Mouse (Mus musculus) heart, embryonic 14.5 days (tissue): ENCODE results near the gene Swap70. TPM values are rescaled to one million over a fixed set of nuclear protein-coding genes. Genes with fewer than 3 reads are reported as not detected.
A peak's percentile ranks its signal among the peaks of the same experiment; 100 is the strongest.

Experiments
- ATAC-seq: fragments of 200-750 bp; cut with Nextera tagmentation; 2 replicates; pipeline ENCODE4 v1.8.0; 2017; ENCODE audit warnings: low read depth, moderate TSS enrichment; ENCODE audit not compliant: insufficient number of reproducible peaks, insufficient read depth, low FRiP score
- H3K27ac ChIP-seq, 2 experiments: fragments of 200-500 bp in 1 of 2; fragments of 300-500 bp in 1 of 2; sonication (generic) in 1 of 2; replicated peaks in 1 of 2; 2 replicates each; pipeline ENCODE4 v1.5.1; 2012 to 2014; ENCODE audit warnings: low read depth in 2 of 2, low read length in 2 of 2, control low read depth in 1 of 2, mild to moderate bottlenecking in 1 of 2, mixed read lengths in 1 of 2; ENCODE audit not compliant: control insufficient read depth in 1 of 2, insufficient read depth in 1 of 2
- H3K27me3 ChIP-seq: fragments of 300-500 bp; sonication (generic); 2 replicates; pipeline ENCODE4 v1.6.1; 2014; ENCODE audit warnings: mild to moderate bottlenecking, low read length, control low read depth; ENCODE audit not compliant: control insufficient read depth, insufficient read depth
- H3K36me3 ChIP-seq: fragments of 300-500 bp; sonication (generic); 2 replicates; pipeline ENCODE4 v1.6.1; 2014; ENCODE audit warnings: mild to moderate bottlenecking, control low read depth, low read length, mixed read lengths; ENCODE audit not compliant: control insufficient read depth, insufficient read depth
- H3K4me1 ChIP-seq, 2 experiments: fragments of 200-500 bp in 1 of 2; fragments of 300-500 bp in 1 of 2; sonication (generic) in 1 of 2; 2 replicates each; pipeline ENCODE4 v1.6.1; 2012 to 2014; ENCODE audit warnings: low read length in 2 of 2, control low read depth in 1 of 2, mixed read lengths in 1 of 2; ENCODE audit not compliant: control insufficient read depth in 2 of 2, insufficient read depth in 2 of 2
- H3K4me2 ChIP-seq: fragments of 300-500 bp; sonication (generic); 2 replicates; pipeline ENCODE4 v1.6.1; 2014; ENCODE audit warnings: mild to moderate bottlenecking, low read length
- H3K4me3 ChIP-seq, 2 experiments: fragments of 200-500 bp in 1 of 2; fragments of 300-500 bp in 1 of 2; sonication (generic) in 1 of 2; 2 replicates each; pipeline ENCODE4 v1.5.1; 2012 to 2014; ENCODE audit warnings: low read length in 2 of 2, mild to moderate bottlenecking in 2 of 2, control low read depth in 1 of 2, low read depth in 1 of 2, moderate library complexity in 1 of 2; ENCODE audit not compliant: control insufficient read depth in 1 of 2, insufficient read depth in 1 of 2
- H3K9ac ChIP-seq: fragments of 300-500 bp; sonication (generic); 2 replicates; pipeline ENCODE4 v1.6.1; 2014; ENCODE audit warnings: mild to moderate bottlenecking, low read length
- H3K9me3 ChIP-seq: fragments of 300-500 bp; sonication (generic); 2 replicates; pipeline ENCODE4 v1.6.1; 2016; ENCODE audit warnings: low read length, control low read depth; ENCODE audit not compliant: control insufficient read depth
- WGBS: fragments of 180-500 bp; shearing (Covaris S2); extraction: QIAGEN DNeasy Blood & Tissue Kit; methylation state at CpG from one replicate; pipeline ENCODE4 v1.1.7; 2014; 5-methylcytosine and 5-hydroxymethylcytosine counted together
- polyA plus RNA-seq: library from polyadenylated mRNA; unstranded; fragments of >200 nt; fragmentation: Nextera tagmentation; extraction: Ambion mirVana; gene quantifications from 2 replicates; pipeline ENCODE4 v1.2.1, GENCODE M21; 2014

Swap70 gene
- polyA plus RNA-seq, 1 experiment from 2014 or later = 19.0 TPM

DNA sequence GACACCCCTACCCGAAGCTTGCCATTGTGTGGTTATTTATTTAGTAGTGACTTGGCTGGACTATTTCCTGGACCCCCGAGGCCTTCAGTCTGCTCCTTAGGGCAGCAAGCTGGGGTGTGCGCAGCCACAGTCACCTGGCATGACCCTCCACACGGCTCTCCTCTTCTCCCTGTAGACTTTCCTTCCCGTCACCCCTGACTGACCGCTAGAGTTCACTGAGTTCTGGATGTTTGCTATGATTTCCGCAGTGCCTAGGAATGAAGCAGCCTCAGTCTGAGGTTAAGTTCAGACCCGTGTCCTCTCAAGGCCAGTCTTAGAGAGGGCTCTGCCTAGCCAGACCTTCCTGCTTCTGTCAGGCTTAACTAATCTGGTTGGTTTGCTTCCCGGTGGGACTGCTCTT lies 50.3 kb downstream of the Swap70 start:
- H3K4me3 ChIP-seq = no peak overlapping the region
- H3K27me3 ChIP-seq = no peaks in the 10 kb centered on the region
- peaks cover 0 to 4% of the 10 kb centered on the region in 2 experiments; a peak in 1 of 4 replicates for H3K4me1 ChIP-seq
- no peak overlapping the region for H3K4me2 ChIP-seq
- WGBS = 67% methylated on average over 9 of the region's 9 CpGs
- H3K36me3 ChIP-seq = peaks cover 68% of the 10 kb centered on the region
- no peak overlapping the region for H3K9ac ChIP-seq
- H3K9me3 ChIP-seq = no peaks in the 10 kb centered on the region
- H3K27ac ChIP-seq = peak overlapping the region; percentile 24 to 35; a peak in 2 of 4 replicates
- ATAC-seq = 0 out of 2 replicates have a peak, but pooled peaks have one; percentile 19

DNA sequence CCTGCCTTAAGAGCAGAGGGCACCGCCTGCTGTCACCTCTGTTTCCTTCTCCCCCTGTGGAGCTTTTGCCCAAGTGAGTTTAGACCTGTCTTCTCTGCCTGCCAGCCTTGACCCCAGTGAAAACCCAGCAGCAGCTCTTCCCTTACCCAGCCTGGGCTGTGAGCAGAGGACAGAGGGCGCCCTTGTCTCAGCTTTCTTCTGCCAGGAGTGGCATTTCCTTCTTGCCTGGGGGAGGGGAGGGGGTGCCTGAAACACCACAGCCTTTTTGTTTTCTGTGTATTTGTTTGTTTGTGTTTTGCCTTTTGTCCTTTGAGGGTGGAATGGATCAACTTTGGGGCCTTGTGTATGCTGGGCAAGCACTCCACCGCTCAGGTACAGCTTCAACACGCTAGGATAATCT lies 50.9 kb downstream of the Swap70 start:
- Histone ChIP-seq H3K27me3 (no peaks in the 10 kb centered on the region), H3K9ac (no peak overlapping the region), H3K4me2 (no peak overlapping the region), H3K4me3 (no peak overlapping the region), H3K27ac (no peak overlapping the region), H3K4me1 (peaks cover 0 to 4% of the 10 kb centered on the region in 2 experiments; a peak in 1 of 4 replicates), H3K36me3 (peaks cover 74% of the 10 kb centered on the region), H3K9me3 (no peaks in the 10 kb centered on the region)
- 76% methylated on average over 4 of the region's 4 CpGs for WGBS
- no peak for ATAC-seq

DNA sequence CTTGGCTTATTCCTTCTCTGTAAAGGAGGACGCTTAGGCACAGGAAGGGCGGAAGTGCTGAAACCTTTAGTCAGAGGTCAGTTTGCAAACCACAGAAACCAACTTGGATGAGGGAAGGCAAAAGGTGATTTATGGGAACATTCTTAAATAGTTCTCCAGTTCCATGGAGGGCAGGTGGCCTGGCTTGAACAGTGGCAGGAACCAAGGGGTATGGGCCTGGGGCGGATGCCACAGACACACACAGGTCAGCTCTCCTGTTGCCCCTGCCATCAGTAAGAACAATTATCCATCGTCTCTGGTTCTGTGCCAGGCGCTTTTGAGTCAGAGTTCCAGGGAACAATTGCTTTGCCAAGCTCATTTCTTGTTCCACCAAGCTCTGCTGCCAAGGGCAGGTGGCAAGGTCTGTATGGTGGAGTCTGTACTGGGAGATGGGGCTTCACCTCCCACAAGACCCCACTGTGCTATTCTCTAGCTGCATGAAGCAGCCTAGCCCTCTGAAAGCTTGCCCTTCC lies 56.3 kb downstream of the Swap70 start:
- no peak for ATAC-seq
- H3K4me2 ChIP-seq = no peak overlapping the region
- no peaks in the 10 kb centered on the region for H3K9me3 ChIP-seq
- H3K27me3 ChIP-seq = no peaks in the 10 kb centered on the region
- no peak overlapping the region for H3K9ac ChIP-seq
- WGBS = 86% methylated on average over 5 of the region's 5 CpGs
- no peak overlapping the region for H3K4me3 ChIP-seq
- H3K36me3 ChIP-seq = peaks cover 95% of the 10 kb centered on the region
- no peak overlapping the region for H3K27ac ChIP-seq
- peaks cover 0 to 2% of the 10 kb centered on the region in 2 experiments; a peak in 1 of 4 replicates for H3K4me1 ChIP-seq

DNA sequence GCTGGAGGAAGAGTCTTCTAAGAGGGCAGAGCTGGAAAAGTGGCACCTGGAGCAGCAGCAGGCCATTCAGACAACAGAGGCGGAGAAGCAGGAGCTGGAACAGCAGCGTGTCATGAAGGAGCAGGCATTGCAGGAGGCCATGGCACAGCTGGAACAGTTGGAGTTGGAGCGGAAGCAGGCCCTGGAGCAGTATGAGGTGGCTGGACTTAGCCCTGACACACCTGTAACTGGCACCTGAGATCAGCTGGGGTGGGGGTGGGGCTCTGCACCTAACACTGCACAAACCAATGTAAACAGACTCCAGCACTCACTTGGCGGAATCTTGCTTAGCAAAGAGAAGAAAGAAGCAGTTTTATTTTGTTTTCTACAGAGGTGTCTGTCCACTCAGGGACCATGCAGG lies 57.7 kb downstream of the Swap70 start:
- H3K4me1 ChIP-seq = peaks cover 0 to 2% of the 10 kb centered on the region in 2 experiments; a peak in 1 of 4 replicates
- H3K27ac ChIP-seq = no peak overlapping the region
- no peak for ATAC-seq
- H3K27me3 ChIP-seq = no peaks in the 10 kb centered on the region
- no peaks in the 10 kb centered on the region for H3K9me3 ChIP-seq
- H3K4me2 ChIP-seq = no peak overlapping the region
- H3K9ac ChIP-seq = no peak overlapping the region
- H3K36me3 ChIP-seq = peaks cover 82% of the 10 kb centered on the region
- 97% methylated on average over 4 of the region's 4 CpGs for WGBS
- no peak overlapping the region for H3K4me3 ChIP-seq

DNA sequence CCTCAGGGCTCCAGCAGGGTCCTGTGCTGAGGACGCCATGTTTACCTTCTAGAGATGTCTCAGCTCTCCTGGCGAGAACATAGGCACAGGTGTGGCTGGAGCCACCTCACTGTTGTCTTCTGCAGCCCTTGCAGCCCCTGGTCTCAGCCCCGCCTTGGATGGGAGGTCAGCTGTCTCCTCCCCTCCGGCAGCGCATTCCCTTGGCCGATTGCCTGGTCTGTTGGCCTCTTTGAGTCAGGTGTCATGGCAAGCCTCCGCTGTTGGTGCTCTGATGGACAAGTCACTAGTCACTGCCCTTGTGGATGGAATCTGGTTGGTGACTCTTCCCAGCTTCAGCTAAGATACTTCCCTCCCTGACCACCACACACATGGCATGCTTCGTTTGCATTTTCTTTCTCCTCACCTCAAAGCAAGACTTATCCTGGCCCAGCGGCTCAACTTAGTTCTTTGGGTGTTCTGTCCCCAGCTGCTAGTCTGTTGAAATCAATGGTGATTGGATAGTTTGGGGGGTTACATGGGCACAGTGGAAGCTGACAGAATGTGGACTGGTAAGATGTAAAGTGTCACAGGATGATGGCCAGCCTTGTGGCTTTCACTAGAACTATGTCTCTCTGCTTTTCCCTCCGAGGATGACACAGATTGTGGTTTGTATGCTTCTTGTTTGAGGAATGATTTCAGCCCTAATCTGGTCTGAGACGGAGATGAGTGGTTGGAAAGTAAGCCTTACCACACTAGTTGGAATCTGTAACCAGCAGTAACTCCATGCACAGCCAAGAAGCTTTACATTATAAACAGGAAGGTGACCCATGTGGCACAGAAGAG lies 60.1 kb downstream of the Swap70 start:
- H3K27me3 ChIP-seq = no peaks in the 10 kb centered on the region
- 84% methylated on average over 11 of the region's 11 CpGs for WGBS
- ATAC-seq = no peak
- H3K4me3 ChIP-seq = no peak overlapping the region
- H3K4me1 ChIP-seq = no peaks in the 10 kb centered on the region
- peaks cover 69% of the 10 kb centered on the region for H3K36me3 ChIP-seq
- H3K9me3 ChIP-seq = no peaks in the 10 kb centered on the region
- no peak overlapping the region for H3K27ac ChIP-seq
- H3K4me2 ChIP-seq = no peak overlapping the region
- no peak overlapping the region for H3K9ac ChIP-seq

DNA sequence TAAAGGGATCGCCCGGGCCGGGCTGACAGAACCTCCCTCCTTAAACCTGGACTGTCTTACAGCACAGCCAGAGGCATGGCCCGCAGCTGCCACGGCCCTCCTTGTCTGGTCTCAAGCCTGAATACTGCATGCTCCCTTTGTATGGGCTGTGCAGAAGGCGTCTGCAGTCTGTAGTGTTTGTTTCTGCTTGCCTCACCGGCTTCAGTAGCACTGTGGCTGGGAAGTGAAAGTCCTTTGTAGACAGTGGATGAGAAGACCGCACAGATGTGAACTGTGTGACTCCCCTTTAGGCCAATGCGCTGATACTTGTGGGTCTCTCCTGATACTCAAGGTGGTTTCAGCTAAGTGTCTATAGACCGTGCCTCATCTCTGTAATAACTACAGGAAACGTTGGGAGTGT lies 61.3 kb downstream of the Swap70 start:
- Histone ChIP-seq H3K4me1 (peaks cover 9% of the 10 kb centered on the region in 2 experiments; a peak in 3 of 4 replicates), H3K36me3 (peaks cover 57% of the 10 kb centered on the region), H3K9me3 (no peaks in the 10 kb centered on the region), H3K4me2 (no peak overlapping the region), H3K27me3 (no peaks in the 10 kb centered on the region), H3K9ac (no peak overlapping the region), H3K27ac (no peak overlapping the region), H3K4me3 (no peak overlapping the region)
- 87% methylated on average over 11 of the region's 11 CpGs for WGBS
- ATAC-seq = no peak

DNA sequence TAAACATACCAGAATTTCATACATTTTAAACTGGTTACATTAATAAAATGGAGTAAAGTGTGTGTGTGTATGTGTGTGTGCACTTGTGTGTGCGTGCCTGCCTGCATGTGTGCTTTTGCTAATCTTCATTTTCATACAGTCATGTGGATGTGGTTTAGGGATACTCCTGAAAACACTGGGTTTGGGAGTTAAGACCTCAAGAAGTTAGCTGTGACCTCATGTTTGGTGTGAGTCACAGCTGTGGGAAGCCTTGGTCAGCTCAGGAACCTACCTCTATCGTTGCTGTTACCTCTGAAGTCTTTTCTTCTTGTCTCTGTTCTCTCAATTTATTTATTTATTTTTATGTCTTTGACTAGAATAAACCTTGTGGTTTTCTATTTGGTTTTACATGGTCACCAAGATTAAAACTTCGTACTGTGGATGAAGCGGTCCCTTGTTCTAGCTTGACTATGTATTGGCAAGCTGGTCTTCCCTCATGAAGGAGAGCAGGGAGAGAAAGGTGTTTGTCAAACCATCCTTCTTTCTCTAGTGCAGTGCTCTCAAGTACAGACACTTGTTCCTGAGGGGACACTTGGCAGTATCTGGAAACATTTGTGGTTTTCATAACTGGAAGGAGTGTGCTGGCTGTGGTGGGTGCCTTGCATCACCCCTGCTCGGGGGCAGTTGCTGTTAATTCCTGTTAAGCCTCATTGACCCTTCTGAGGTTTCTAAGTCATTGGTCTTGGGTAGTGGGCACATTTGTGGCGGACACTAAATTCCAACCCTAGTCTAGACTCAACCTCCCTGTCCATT lies 62.2 kb downstream of the Swap70 start:
- no peak for ATAC-seq
- no peaks in the 10 kb centered on the region for H3K9me3 ChIP-seq
- no peak overlapping the region for H3K27ac ChIP-seq
- no peak overlapping the region for H3K4me3 ChIP-seq
- H3K36me3 ChIP-seq = peaks cover 48% of the 10 kb centered on the region
- H3K9ac ChIP-seq = no peak overlapping the region
- 86% methylated on average over 6 of the region's 6 CpGs for WGBS
- H3K4me1 ChIP-seq = peaks cover 18% of the 10 kb centered on the region in 2 experiments
- H3K4me2 ChIP-seq = no peak overlapping the region
- H3K27me3 ChIP-seq = no peaks in the 10 kb centered on the region
